Mouse (Mus musculus) CH12.LX (cell line): ENCODE data around the gene Pds5b. TPM values are rescaled to one million over a fixed set of nuclear protein-coding genes. Genes with fewer than 3 reads are reported as not detected.
"Not testable (repeated sequence)": the region's sequence is repeated elsewhere in the genome, so short reads cannot be mapped to it uniquely, and the experiment has no call there.

Source experiments
- DNase-seq: peaks from one replicate; pipeline ENCODE4 v3.0.0-alpha.2; 2013; ENCODE audit errors: extremely low read depth
- H3K27ac ChIP-seq: 2 replicates; pipeline ENCODE4 v1.5.1; 2012; ENCODE audit warnings: low read depth, mild to moderate bottlenecking, control low read depth, moderate library complexity; ENCODE audit not compliant: insufficient read depth
- H3K27me3 ChIP-seq: replicated peaks from 2 replicates; pipeline ENCODE3; 2012; ENCODE audit warnings: inconsistent platforms
- H3K36me3 ChIP-seq, 2 experiments: replicated peaks in 1 of 2; 2 replicates each; pipeline versions ENCODE3 to v1.6.1; 2012; ENCODE audit warnings: inconsistent platforms in 1 of 2, low read length in 1 of 2, mild to moderate bottlenecking in 1 of 2, mixed read lengths in 1 of 2, moderate library complexity in 1 of 2; ENCODE audit not compliant: control insufficient read depth in 1 of 2, insufficient read depth in 1 of 2
- H3K4me1 ChIP-seq, 2 experiments: 2 replicates each; pipeline ENCODE4 v1.6.1; 2012; ENCODE audit warnings: inconsistent platforms in 1 of 2, moderate library complexity in 1 of 2; ENCODE audit not compliant: insufficient read depth in 2 of 2, control insufficient read depth in 1 of 2
- H3K4me2 ChIP-seq: 2 replicates; pipeline ENCODE4 v1.6.1; 2012; ENCODE audit warnings: low read depth, mild to moderate bottlenecking, control low read depth; ENCODE audit not compliant: poor library complexity, insufficient read depth, severe bottlenecking
- H3K4me3 ChIP-seq, 3 experiments: fragments of 150-350 bp in 1 of 3; sonication (generic) in 1 of 3; replicated peaks in 1 of 3; 2 replicates each; pipeline versions ENCODE3 to v1.5.1; 2011 to 2012; ENCODE audit warnings: low read depth in 2 of 3, low read length in 2 of 3, mild to moderate bottlenecking in 2 of 3, moderate library complexity in 2 of 3, control low read depth in 1 of 3, improper control_type of control experiment in 1 of 3, inconsistent platforms in 1 of 3, mixed read lengths in 1 of 3; ENCODE audit not compliant: poor library complexity in 1 of 3
- H3K79me2 ChIP-seq: replicated peaks from 2 replicates; pipeline ENCODE4 v1.6.1; 2012; ENCODE audit warnings: mild to moderate bottlenecking, moderate library complexity; ENCODE audit not compliant: control insufficient read depth, poor library complexity, insufficient read depth, severe bottlenecking; ENCODE audit errors: extremely low read depth
- H3K9ac ChIP-seq: 2 replicates; pipeline ENCODE4 v1.6.1; 2012; ENCODE audit warnings: low read depth, mild to moderate bottlenecking, control low read depth, moderate library complexity; ENCODE audit not compliant: insufficient read depth
- H3K9me3 ChIP-seq: replicated peaks from 2 replicates; pipeline ENCODE3; 2012; ENCODE audit warnings: low read length, inconsistent platforms, mixed read lengths
- BHLHE40 ChIP-seq: IDR thresholded peaks from 2 replicates; pipeline ENCODE4 v1.6.1; 2011; ENCODE audit warnings: mild to moderate bottlenecking, low read depth, low read length, improper control_type of control experiment
- CHD1 ChIP-seq: IDR thresholded peaks from 2 replicates; pipeline ENCODE4 v1.6.1; 2012; ENCODE audit warnings: low read depth, low read length, improper control_type of control experiment, inconsistent platforms
- ELF1 ChIP-seq: IDR thresholded peaks from 2 replicates; pipeline ENCODE4 v1.6.1; 2014; ENCODE audit warnings: low read depth, mild to moderate bottlenecking, inconsistent platforms, low read length, improper control_type of control experiment
- ETS1 ChIP-seq: conservative IDR thresholded peaks from 2 replicates; pipeline ENCODE4 v1.6.1; 2012; ENCODE audit warnings: low read depth, mild to moderate bottlenecking, inconsistent platforms, low read length, improper control_type of control experiment, moderate library complexity
- IRF4 ChIP-seq: IDR thresholded peaks from 2 replicates; pipeline ENCODE4 v1.6.1; 2014; ENCODE audit warnings: low read depth, mild to moderate bottlenecking, inconsistent platforms, low read length, improper control_type of control experiment
- MAFK ChIP-seq: IDR thresholded peaks from 2 replicates; pipeline ENCODE4 v1.6.1; 2011; ENCODE audit warnings: low read length, improper control_type of control experiment; ENCODE audit not compliant: insufficient replicate concordance
- MEF2A ChIP-seq: IDR thresholded peaks from 2 replicates; pipeline ENCODE4 v1.6.1; 2014; ENCODE audit warnings: low read depth, mild to moderate bottlenecking, inconsistent platforms, low read length, improper control_type of control experiment, borderline replicate concordance
- MXI1 ChIP-seq: IDR thresholded peaks from 2 replicates; pipeline ENCODE4 v1.6.1; 2011; ENCODE audit warnings: mild to moderate bottlenecking, low read depth, low read length, improper control_type of control experiment
- MYC ChIP-seq: IDR thresholded peaks from 2 replicates; pipeline ENCODE4 v1.6.1; 2011; ENCODE audit warnings: low read depth, mild to moderate bottlenecking, improper control_type of control experiment, low read length
- PAX5 ChIP-seq: IDR thresholded peaks from 2 replicates; pipeline ENCODE4 v1.6.1; 2012; ENCODE audit warnings: low read length, inconsistent platforms, mixed read lengths
- RAD21 ChIP-seq: IDR thresholded peaks from 2 replicates; pipeline ENCODE4 v1.6.1; 2011; ENCODE audit warnings: low read depth, mild to moderate bottlenecking, low read length, improper control_type of control experiment, moderate library complexity
- SIN3A ChIP-seq: IDR thresholded peaks from 2 replicates; pipeline ENCODE4 v1.6.1; 2012; ENCODE audit warnings: low read length, improper control_type of control experiment, inconsistent platforms
- USF1 ChIP-seq: IDR thresholded peaks from 2 replicates; pipeline ENCODE4 v1.6.1; 2014; ENCODE audit warnings: low read depth, mild to moderate bottlenecking, inconsistent platforms, low read length, improper control_type of control experiment
- USF2 ChIP-seq: conservative IDR thresholded peaks from 2 replicates; pipeline ENCODE4 v1.6.1; 2011; ENCODE audit warnings: low read depth, low read length, improper control_type of control experiment
- ZC3H11A ChIP-seq: IDR thresholded peaks from 2 replicates; pipeline ENCODE4 v1.6.1; 2012; ENCODE audit warnings: low read depth, mild to moderate bottlenecking, inconsistent platforms, low read length, improper control_type of control experiment
- ZMIZ1 ChIP-seq: IDR thresholded peaks from 2 replicates; pipeline ENCODE4 v1.6.1; 2012; ENCODE audit warnings: low read depth, mild to moderate bottlenecking, inconsistent platforms, low read length, improper control_type of control experiment
- ZNF384 ChIP-seq: IDR thresholded peaks from 2 replicates; pipeline ENCODE4 v1.6.1; 2012; ENCODE audit warnings: low read depth, low read length, improper control_type of control experiment, inconsistent platforms
- dilution Hi-C: fragments of 300-500 bp; cut with MboI; formaldehyde crosslinking; loops from 2 replicates; pipeline ENCODE4 v1.14.3; 2020; ENCODE audit warnings: low sequenced_read_pairs; ENCODE audit not compliant: extremely low pct_unique_long_range_greater_than_20kb, extremely low pct_ligation_motif_present
- in situ Hi-C: fragments of 300-500 bp; cut with MboI; formaldehyde crosslinking; loops from 3 replicates; pipeline ENCODE4 v1.14.3; 2019; ENCODE audit warnings: low sequenced_read_pairs, low pct_ligation_motif_present, low pct_unique_long_range_greater_than_20kb, mixed read lengths
- polyA plus RNA-seq: library from polyadenylated mRNA; unstranded; fragments of >175 nt; gene quantifications from 2 replicates; pipeline ENCODE4 v1.2.1, GENCODE M21; 2012; ENCODE audit warnings: low read depth; ENCODE audit not compliant: insufficient read length
- total RNA-seq, 2 experiments: library from RNA; depleted of rRNA; stranded (reverse); fragments of 300-350 nt in 1 of 2; fragments of >200 nt in 1 of 2; gene quantifications; 2 replicates each; pipeline ENCODE4 v1.2.3; 2012 to 2014

Gene Pds5b
- total and polyA plus RNA-seq, 3 experiments: 14.3 to 31.1 (median 27.4) TPM

DNA sequence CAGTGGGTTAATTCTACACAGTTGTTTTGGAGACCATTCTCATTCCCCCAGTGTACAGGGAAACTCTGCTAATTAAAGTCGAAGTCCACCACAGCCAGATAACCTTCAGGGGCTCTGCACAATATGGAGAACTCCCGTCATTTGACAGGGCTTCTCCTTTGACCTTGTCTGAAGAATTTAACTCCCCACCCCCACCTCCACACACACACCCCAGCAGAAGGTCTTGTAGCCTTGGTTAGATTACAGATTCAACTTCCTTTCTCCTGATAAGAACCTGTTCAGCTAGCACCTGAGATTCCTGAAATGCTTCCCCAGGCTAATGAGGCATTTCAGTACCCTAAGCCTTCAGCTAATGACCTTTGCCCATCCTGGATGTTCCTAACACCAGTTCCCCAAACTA, 177.3 kb downstream of the Pds5b start:
- Histone ChIP-seq H3K4me1 (peaks cover 0 to 6% of the 10 kb centered on the region in 2 experiments; a peak in 2 of 4 replicates), H3K4me3 (no peak overlapping the region), H3K36me3 (no peaks in the 10 kb centered on the region), H3K27ac (no peak overlapping the region), H3K9ac (no peak overlapping the region), H3K79me2 (no peaks in the 10 kb centered on the region), H3K4me2 (no peak overlapping the region), H3K9me3 (no peaks in the 10 kb centered on the region), H3K27me3 (no peaks in the 10 kb centered on the region)
- DNase-seq: no peak
- in situ Hi-C loops (no loop called here), dilution Hi-C loops (no loop called here)
- TF ChIP-seq MAFK: no peak
- TF ChIP-seq MYC: no peak
- no peak for TF ChIP-seq USF2
- TF ChIP-seq PAX5: no peak
- no peak for TF ChIP-seq RAD21
- TF ChIP-seq ZMIZ1: no peak
- no peak for TF ChIP-seq ZC3H11A
- no peak for TF ChIP-seq BHLHE40
- no peak for TF ChIP-seq CHD1
- TF ChIP-seq IRF4: no peak
- no peak for TF ChIP-seq MXI1

DNA sequence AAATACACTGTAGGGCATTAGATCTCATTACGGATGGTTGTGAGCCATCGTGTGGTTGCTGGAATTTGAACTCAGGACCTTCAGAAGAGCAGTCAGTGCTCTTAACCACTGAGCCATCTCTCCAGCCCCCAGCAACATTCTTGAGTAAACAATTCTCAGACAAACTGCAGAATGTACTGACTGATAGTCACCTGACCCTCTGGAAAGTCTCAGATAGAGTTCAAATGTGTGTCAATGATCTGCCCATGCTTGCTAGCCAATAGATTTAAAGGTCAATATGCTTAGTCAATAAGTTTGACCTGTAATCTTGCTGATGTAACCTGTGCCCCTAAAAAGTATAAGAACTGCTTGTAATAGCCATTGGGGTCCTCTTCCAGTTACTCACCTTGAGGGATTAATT, 178.6 kb downstream of the Pds5b start:
- H3K4me1 ChIP-seq, H3K27me3 ChIP-seq, H3K4me2 ChIP-seq, dilution Hi-C loops, H3K9me3 ChIP-seq, H3K36me3 ChIP-seq, in situ Hi-C loops, DNase-seq, H3K4me3 ChIP-seq, H3K9ac ChIP-seq, H3K27ac ChIP-seq, H3K79me2 ChIP-seq: not testable (repeated sequence)

DNA sequence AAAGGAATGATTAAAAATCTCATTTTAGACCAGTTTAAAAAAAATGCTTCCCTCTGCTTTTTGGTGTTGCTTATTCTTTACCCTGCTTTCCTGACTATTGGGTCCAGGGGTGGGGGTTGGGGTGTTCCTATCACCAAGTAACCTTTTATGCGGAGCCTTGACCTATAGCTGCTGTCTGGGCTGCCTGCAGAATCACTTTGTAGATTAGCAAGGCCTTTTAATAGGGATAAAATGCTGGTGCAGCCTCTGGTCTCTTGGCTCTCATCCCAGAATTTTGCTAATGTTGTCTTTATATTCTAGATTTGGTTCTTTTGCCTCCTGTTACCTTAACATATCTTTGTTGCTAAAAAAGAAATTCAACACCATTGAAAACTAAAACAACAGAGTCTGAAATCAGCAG, 181.0 kb downstream of the Pds5b start:
- TF ChIP-seq SIN3A (no peak), ELF1 (no peak), USF1 (no peak), PAX5 (no peak), ZNF384 (no peak), ETS1 (no peak), BHLHE40 (no peak), MEF2A (no peak)
- no peak overlapping the region for H3K4me3 ChIP-seq
- H3K9me3 ChIP-seq: no peaks in the 10 kb centered on the region
- no peaks in the 10 kb centered on the region for H3K36me3 ChIP-seq
- no peaks in the 10 kb centered on the region for H3K79me2 ChIP-seq
- in situ Hi-C loops: no loop called here
- no peaks in the 10 kb centered on the region for H3K27me3 ChIP-seq
- DNase-seq: no peak
- no peak overlapping the region for H3K4me2 ChIP-seq
- H3K9ac ChIP-seq: no peak overlapping the region
- dilution Hi-C loops: no loop called here
- no peak overlapping the region for H3K27ac ChIP-seq
- peaks cover 0 to 6% of the 10 kb centered on the region in 2 experiments; a peak in 2 of 4 replicates for H3K4me1 ChIP-seq
